Mouse (Mus musculus) left cerebral cortex, adult 11 months (tissue): ENCODE data around the gene Kif26b.

Source experiments
- DNase-seq: peaks from one replicate; pipeline ENCODE4 v3.0.0; 2022; ENCODE audit warnings: low spot score

The Kif26b gene

GRCm38 (mm10) chr1:178666524-178666923 lies 137.6 kb downstream of the Kif26b start:
- no peak for DNase-seq

- DNase-seq, result no peak
Observed at GRCm38 (mm10) chr1:178667808-178668207, 138.9 kb downstream of the Kif26b start.

DNA sequence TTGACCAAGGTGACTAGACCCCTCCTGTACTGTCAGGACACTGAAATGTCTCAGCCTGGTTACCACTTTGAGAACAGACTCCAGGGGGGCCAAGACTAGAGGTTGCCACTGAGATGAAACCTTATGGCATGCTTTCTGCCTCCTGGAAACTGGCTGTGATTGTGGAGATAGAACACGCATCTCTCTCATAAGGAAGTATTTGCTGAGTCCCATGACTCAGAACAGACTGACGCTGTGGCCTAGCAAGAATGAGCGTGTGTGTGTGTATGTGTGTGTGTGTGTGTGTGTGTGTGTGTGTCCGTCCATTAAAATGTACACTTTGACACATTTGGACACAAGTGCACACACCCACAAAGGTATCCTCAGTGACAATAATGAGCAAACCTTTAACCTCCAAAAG lies 140.0 kb downstream of the Kif26b start:
- DNase-seq, result no peak

- no peak for DNase-seq
Observed at GRCm38 (mm10) chr1:178673051-178673450, 144.1 kb downstream of the Kif26b start.

DNA sequence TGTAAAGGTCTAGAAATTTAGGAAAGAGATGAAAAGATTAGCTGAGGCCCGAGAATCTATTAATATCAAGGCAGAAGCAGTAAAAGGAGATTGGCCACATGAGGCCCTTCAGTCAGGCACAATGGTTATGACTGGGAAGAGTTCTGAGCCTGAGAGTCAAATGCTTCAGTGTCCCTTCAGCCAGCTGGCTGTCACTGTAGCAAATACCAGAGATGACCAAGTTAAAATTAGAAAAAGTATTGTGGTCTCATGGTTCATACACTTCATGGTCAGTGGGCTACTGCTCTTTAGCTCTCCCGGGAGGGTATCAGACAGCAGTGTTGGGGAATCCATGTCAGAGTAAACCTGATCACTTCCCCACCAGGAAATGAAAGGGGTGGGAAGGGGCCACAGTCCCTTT lies 144.6 kb downstream of the Kif26b start:
- no peak for DNase-seq

GRCm38 (mm10) chr1:178675542-178676252 lies 146.8 kb downstream of the Kif26b start:
- DNase-seq, result no peak

DNA sequence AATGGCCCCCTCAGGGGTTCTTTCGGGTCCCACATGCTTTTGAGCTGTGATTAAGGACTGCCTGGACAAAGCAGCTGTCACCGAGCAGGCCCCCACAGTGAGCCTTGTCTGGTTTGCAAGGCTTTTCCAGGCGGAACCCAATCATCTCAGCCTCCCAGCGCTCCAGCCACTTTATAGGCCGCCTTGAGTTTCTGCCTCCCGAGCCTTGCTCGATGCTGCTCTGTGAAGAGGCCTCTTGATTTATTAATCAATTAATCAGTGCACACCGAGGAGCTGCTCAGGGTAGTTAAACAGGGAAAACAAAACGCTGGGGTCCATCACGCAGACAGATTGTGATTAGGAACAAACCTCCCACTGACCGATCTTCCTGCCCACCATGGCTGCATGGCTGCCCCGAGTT lies 148.2 kb downstream of the Kif26b start:
- DNase-seq, result no peak

DNA sequence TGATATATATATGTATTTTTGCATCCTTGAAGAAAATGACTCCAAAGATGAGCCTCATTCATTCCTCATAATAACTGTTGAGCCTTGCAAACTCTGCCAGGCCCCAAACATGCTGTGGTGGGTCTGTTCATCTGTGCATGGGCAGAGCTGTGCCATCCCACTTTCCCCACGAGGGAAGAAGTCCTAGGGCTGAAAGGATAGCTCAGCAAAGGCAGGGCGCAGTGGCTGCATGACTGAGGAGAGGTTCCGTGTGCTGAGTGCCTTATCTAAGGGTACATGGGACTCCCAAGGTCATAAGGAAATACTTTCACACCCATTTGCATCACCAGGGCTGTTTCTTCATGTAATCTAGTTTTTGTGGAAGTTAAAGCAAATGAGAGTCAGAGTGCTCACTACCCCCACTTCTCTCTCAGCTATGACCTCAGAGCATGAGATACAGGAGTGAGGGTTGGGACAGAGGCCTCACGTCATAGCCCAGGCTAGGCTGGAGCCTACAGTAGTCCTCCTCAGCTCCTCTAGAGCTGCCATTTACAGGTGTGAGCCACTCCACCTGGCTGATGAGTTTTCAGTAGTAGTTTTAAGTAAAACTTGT lies 148.8 kb downstream of the Kif26b start:
- no peak for DNase-seq

- peak; percentile 16 for DNase-seq
Observed at GRCm38 (mm10) chr1:178683631-178684030, 154.7 kb downstream of the Kif26b start.

GRCm38 (mm10) chr1:178684991-178685680 lies 156.2 kb downstream of the Kif26b start:
- DNase-seq, result no peak

GRCm38 (mm10) chr1:178686881-178687280 lies 158.0 kb downstream of the Kif26b start:
- DNase-seq, result no peak

- no peak for DNase-seq
Observed at GRCm38 (mm10) chr1:178689512-178689911, 160.6 kb downstream of the Kif26b start.

DNA sequence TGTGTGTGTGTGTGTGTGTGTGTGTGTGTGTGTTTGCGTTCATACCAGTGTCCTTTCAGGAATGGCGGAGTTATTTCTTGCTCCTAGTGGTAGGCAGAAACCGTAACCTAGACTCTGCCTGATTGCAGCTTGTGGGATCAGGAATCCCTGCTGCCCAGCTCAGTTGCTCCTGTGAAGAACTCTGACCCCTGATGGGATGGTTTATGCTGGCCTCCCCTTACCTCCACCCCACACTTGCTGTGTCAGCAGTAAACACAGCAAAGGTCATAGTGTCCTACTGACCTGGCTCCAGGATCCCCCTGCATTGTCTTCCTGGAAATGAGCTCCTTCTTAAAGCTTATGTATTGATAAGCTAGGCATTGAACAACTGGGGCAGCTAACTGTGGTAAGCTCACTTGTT lies 162.8 kb downstream of the Kif26b start:
- DNase-seq, result no peak

DNA sequence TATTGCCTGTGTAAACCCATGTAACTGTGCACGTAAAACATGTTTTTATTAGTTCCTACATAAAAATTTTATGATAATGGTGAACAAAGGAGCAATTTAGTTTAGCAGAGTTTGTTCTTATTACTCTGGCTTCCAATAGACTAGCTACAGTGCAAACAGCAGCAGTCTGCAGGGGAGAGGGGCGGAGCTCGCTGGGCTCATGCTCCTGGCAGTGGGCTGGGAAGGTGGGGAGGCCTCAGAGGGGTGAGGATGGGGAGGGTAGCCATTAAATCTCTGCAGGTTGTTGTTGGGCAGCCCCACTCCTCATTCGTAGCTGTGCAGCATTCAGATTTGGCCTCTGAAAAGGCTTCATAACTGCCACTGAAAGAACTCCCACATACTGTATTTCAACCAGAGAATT lies 171.2 kb downstream of the Kif26b start:
- DNase-seq, result no peak

- no peak for DNase-seq
Observed at GRCm38 (mm10) chr1:178703496-178703895, 174.6 kb downstream of the Kif26b start.

GRCm38 (mm10) chr1:178707925-178708351 lies 179.0 kb downstream of the Kif26b start:
- no peak for DNase-seq

DNA sequence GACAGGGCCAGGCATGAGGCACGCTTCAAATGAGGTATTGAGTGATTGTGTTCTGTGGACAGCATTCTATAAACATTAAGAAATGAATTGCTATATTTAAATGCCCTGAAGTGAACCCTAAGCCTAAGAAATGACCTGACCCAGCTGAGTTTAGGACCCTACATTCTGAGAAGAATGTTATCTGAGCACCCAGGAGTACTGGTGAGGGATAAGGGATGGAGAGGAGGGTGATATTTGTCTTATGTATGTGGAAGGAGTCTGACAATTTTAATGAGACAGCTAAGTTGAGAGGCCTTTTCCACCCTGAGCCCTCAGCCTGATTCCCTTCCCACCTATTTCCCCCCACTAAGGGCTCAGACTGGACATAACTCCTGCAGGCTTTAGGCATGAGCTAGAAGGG lies 179.4 kb downstream of the Kif26b start:
- no peak for DNase-seq

- DNase-seq, result no peak
Observed at GRCm38 (mm10) chr1:178712189-178712873, 183.4 kb downstream of the Kif26b start.

GRCm38 (mm10) chr1:178714209-178714608 lies 185.3 kb downstream of the Kif26b start:
- DNase-seq, result no peak

GRCm38 (mm10) chr1:178716411-178716810 lies 187.5 kb downstream of the Kif26b start:
- DNase-seq, result no peak

DNA sequence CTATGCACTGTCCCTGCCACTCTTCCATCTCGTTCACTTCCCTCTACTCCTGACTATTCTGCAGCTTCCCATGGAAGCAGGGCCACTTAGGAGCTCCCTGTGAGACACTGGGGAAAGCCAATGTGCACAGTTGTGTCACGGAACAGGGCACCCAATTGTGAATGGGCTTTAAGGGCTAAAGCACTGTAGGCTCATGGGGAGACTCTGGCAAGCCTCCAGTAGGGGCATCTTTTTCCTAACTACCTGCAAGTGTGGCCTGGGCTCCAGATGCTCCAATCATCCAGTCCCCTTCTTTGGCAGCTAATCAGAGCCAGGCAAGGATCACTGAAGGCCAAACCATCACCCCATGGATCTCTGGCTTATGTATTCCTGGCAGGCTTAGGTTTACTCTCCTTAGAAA lies 191.9 kb downstream of the Kif26b start:
- no peak for DNase-seq

DNA sequence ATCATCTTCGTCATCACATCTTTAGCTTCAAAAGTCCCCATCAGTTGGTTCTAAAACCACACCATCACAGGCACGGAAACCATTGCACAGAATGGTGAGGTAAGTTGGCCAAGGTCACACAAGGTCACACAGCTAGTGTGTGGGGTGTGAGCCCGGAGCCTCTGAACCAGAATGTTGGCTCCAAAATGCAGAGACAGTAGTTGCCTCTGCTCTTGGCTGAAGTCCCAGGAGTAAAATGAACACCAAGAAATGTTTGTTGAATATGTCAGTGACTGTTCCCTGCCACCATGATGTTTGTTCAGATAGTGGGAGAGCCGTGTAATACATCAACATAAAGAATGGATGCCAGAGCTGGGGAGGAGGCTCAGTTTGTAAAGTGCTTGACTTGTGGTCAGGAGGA lies 193.9 kb downstream of the Kif26b start:
- DNase-seq, result no peak

GRCm38 (mm10) chr1:178725536-178725935 lies 196.6 kb downstream of the Kif26b start:
- DNase-seq, result no peak
